Mouse (Mus musculus) adrenal gland, adult 8-10 months (tissue): ENCODE data around the gene Pkn1. TPM values are rescaled to one million over a fixed set of nuclear protein-coding genes. Genes with fewer than 3 reads are reported as not detected.

Experiments
- DNase-seq: peaks from one replicate; pipeline ENCODE4 v3.0.0; 2022
- total RNA-seq, 4 experiments: library from RNA; stranded (reverse); gene quantifications; 2 replicates each; pipeline ENCODE4 v1.2.4; 2022

Pkn1 gene
- total RNA-seq, 4 experiments from 2014 or later, result 108 to 141 (median 123) TPM

DNA sequence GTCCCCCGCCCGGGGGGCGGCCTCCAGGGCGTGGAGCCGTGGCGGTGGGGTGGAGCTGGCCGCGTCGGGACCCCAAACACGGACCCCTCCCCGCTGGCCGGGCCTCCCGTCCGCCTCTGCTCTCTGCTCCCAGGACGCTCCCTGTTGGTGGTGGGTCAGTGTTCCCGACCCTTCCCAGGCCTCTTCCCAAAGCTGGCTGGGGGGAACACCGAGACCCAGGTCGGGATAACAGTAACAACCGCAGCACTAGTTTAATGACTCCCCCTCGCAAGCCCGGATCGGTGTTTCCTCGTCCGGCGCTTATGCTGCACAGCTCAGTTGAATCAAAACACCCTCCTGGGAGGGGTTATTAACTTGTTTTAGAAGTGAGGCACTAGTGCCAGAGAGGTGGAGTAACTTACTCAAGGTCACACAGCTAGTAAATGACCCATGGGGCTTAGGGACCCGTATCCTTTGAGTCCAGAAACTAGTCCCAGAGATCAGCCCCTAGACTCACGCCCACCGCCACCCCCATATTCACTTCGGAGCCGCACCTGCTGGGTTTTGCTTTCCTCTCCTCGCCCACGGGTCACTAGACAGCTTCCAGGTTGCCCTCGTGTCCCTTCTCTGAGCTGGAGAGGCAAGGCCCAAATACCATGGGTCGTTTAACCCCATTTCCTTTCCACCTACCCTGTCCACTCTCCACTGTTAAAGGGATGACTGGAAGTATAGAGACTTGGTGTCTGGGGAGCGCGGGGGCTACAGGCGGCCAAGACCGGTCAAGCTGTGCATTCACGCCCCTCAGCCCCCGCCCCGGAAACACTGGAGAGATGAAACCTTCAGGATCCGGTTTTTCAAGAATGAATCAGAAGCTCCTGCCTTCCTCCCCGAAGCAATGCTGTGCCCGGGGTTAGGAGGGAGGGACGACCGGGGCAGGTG is 46.0 kb downstream of the Pkn1 start:
- no peak for DNase-seq

DNA sequence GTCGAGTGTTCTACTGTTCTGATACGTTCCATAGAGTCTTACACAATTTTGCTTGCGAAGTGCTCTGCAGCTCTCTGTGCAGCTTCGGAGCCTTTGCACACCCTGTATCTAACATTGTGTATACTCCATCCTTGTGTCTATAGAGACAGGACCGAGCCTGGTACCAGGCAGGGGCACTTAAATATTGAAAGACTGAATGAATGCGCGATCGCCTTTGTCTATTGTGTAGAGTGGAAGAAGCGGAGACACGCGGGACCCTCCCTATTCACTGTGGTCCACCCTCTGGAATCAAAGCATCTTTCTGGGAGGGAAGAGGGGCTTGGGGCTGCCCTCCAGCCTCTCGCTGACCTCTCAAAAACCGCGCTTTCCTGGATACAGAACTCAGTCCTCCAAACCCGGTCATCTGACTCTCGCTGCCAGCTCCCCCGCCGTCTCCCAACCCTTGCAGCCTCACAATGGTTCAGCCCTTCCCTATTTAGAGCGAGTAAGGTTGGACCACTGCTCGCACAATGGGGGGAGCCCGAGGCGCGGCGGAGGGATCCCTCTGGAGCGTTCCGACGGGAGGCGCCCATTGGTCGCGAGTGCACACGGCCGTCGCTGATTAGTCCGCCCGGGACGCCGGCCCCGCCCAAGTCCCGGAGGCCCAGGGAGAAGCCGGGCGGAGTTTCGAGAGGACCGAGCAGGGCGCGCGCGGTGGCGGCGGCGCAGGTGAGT is 46.8 kb downstream of the Pkn1 start, which contains the start of gene Gipc1:
Gipc1 (plus strand) TSS at position 648 of the 714 bp plus-strand sequence.
- peak; percentile 96 for DNase-seq

DNA sequence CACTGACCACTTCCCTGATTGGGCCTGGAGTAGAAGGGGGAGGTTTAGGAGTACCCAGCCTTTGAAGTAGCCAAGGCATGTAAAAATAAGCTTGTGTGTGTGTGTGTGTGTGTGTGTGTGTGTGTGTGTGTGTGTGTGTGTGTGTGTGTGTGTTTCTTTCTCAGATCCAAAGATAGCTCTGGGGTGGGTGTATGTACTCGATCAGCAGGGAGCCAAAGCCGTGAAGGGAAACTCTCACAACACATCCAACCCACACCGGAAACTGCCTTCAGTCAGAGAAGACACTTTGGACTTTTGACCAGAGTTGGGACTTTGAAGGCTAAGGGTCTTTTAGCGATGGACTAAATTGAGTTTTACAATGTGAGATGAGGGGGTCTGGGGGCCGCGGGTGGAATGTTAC is 49.3 kb downstream of the Pkn1 start:
- no peak for DNase-seq

DNA sequence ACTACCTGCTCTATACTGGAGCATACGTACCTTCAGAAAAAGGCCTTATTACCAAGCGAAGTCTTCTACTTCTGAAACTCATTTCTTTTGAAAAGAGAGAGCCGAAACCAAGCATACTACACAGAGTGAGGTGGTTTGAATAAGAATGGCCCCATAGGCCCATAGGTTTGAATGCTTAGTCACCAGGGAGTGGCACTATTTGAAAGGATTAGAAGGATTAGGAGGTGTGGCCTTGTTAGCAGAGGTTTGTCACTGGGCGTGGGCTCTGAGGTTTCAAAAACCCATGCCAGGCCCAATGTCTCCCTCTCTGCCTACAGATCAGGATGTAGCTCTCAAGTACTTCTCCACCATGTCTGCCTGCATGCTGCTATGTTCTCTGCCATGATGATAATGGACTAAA is 50.9 kb downstream of the Pkn1 start:
- DNase-seq, result no peak

DNA sequence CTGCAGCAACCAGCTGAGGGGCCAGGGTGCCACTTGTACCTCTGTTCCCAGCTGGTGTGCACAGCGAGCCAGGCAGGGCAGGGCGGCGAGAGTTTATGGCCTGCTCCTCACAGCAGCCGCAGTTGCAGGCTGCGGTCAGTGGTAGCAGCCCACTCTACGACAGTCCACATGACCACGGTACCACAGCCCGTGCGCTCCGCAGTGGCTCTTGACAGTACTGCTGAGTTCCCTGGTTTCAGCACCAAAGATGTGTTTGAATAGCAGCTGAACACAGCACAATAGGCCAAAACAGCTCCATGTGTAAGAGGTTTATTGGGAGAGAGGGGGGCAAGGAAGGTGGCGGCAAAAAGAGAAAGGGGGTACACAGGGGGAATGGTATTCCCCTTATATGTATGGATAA is 51.5 kb downstream of the Pkn1 start:
- no peak for DNase-seq

DNA sequence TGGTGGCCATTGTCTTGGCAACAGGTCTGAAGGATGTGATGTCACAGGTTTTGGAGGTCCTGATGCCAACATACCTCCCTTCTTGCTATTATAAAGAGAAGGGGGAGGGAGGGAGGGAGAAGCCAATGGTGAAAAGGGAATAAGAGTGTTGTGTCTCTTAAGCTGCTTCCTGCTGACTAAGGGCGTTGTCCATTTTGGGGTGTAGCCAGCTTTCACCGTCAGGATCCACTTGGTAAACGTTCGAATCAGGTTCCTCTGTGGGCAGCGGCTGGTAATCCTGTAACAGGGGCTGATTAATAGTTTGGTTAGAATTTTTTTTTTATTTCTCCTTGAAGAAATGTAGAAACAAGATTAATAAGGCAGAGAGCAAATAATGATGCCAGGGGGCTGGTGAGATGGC is 59.3 kb downstream of the Pkn1 start:
- no peak for DNase-seq

DNA sequence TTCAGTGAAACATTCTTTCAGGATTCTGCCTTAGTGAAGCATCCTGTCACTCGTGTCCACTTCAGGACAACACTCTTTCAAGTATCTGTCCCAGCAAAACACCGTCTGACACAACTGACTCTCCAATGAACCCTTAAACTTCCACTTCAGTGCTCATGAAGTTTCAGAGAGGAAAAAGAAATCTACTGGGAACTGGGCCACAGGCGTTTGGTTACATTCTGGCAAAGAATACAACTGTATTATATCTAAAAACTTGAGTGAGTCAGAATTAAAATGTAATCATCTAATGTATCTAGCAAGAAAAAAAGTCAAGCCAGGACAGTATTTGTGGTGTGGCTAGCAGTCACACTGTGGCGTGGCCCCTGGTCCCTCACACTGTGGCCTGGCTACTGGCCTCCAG is 60.1 kb downstream of the Pkn1 start:
- no peak for DNase-seq

DNA sequence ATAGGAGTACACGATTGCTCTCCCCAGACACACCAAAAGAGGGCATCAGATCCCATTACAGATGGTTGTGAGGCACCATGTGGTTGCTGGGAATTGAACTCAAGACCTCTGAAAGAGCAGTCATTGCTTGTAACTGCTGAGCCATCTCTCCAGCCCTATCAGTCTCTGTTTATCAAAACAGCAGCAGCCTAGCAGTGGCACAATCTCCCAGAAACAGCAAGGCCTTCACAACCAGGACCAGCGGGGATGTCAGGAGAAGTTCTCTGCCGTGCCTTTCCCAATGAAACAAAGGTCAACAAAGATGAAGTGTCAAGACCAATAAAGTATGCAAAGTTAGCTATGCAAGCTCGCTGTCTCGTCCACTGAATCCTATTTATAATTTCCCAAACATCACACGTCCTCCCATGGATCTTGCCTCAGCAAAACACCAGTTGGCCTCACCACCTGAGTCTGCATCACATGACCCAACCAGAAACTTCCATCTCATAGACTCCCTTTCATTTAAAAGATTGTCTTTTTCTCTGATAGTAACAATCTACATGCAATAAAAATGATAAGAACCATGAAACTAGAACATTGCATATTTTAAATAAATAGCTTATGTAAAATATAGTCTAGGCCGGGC is 66.8 kb downstream of the Pkn1 start:
- DNase-seq, result no peak

DNA sequence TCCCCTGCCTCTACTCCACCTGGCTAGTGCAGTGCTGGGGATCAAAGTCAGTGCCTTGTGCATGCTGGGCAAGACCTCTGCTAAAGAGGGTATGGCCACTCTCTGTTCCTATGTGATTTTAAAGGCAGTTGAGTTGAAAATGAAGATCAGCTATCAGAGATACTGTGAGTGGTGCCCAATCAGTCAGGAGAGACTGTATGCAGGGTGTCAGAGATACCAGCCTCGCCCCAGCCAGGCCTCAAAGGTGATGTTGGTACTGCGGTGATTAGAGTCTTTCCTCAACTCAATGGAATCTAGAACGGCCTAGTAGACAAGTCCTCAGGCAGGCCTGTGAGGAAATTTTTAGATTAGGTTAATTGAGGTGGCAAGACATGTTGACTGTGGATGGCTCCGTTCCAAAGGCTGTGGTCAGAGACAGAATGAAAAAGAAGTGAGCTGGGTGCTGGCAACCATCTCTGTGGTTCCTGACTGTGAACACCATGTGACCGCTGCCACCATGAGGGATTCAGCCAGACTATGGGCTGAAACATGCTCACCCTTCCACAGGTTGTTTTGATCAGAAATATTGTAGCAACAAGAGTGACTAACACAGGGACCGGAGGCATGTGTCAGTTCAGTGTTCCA is 73.2 kb downstream of the Pkn1 start:
- no peak for DNase-seq

DNA sequence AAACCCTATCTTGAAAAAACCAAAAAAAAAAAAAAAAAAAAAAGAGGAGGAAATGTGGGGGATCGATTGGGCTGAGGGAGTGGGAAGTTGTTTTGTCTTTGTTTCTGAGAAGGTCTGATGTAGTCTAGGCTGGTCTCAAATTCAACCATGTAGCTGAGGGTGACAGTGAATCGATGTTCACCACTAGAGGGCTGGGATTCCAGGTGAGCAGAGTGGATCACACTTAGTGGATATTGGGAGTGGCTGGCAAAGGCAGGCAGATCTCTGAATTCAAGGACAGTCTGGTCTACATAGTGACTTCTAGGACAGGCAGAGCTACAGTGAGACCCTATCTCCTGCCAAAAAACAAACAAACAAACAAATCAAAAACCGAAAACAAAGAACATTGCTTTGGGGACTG is 74.2 kb downstream of the Pkn1 start:
- DNase-seq, result no peak

DNA sequence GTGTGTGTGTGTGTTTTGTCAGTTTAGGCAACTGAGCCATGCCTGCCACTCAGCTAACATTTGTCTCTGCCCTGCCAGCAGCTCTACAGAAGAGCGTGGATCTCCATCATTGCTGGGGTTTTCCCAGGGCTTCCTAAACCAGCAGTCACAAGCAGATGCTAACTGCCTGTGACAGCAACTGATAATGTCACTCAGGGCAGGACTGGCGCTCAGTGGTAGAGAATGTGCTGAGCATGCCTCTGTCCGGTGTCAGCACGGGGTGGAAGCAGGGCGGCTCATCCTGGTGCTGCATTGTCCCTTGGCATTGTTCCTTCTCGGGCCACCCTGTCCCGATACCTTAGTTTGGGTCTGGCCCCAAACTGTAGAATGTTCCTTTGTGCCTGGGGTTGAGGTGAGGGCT is 75.4 kb downstream of the Pkn1 start:
- no peak for DNase-seq

DNA sequence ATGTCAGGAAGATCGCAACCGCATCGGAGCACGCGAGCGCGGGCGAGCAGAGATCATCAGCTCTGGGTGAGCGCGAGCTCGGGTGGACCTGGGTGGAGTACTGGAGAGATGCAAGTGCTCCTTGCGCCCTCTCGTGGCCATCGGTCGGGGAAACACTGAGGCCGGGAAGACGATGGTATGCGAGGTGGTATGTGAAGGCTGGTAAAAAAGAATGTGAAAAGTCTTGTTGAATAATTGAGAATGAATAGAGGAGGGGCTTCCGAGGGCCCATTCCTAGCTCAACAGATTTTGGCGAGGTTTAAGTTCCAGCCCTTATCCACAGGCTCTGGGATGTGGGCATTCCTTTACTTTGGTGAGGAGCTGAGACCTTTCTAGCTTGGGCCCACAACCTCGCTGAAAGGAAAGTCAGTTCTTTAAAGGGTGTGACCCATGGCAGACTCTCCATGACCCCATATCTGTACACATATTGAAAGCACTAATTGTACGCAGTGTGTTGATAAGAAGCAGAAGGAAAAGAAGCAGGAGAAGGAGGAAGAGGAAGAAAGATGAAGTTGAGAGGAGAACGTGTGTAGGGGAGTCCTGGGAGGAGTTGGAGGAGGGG is 76.5 kb downstream of the Pkn1 start:
- peak; percentile 69 for DNase-seq

DNA sequence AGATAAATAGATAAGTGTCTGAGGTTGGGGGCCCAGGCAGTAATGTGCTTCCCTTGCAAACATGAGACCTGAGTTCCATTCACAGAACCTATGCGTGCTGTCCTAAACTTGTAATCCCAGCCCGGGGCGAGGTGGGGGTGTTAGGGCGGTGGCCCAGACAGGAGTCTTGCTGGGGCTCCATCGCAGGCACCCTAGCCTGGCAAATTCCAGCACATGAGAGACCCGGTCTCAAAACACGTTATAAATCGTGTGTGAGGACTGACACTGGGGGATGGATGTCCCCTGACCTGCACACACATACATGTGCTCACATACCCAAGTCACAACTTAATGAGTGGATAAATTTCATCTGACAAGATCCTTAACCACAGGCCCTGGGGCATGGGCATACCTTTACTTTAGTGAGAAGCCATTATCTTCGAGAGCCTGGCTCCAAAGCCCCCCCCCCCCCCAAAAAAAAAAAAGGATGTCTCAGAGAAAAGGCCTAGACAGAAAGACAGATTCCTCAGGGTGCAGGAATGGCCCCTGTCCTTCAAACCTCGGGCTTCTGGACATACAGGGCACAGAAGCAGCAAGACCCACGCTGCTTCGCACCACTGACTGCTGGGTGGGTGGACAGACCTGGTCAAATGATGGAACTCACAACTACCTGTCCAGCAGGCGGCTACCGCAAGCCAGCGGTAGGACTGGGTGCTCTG is 77.1 kb downstream of the Pkn1 start:
- DNase-seq, result no peak

DNA sequence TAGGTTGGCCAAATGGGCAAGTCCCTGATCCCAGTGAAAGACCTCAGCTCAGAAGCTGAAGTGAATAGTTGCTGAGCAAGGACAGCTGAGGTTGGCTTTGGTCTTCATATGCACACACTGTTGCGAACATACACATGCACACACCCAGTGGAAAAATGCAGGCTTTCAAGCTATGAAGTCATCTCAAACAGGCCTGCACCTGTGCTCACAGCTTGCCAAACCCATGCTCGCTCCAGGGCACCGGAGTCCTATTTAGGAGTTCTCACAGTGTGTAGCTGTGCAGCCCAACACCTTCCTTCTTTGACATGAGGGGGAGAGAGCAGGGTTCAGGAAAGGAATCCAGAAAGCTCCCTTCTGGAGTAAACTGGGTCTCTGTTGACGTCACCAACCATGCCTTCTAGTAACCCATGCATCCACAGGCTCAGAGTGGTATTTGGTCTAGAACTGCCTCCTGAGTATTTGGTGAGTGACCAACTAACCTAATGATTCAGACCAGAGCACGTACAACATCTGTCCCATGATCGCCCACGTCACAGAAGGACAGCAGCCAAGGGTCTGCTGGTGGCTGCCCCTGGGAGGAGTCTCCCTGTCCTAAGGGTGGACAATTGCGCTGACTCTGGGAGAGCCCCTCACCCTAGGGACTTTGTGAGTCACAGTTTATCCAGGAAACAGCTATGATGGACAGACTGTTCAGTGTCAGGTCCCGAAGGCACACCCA is 79.3 kb downstream of the Pkn1 start:
- DNase-seq, result no peak

DNA sequence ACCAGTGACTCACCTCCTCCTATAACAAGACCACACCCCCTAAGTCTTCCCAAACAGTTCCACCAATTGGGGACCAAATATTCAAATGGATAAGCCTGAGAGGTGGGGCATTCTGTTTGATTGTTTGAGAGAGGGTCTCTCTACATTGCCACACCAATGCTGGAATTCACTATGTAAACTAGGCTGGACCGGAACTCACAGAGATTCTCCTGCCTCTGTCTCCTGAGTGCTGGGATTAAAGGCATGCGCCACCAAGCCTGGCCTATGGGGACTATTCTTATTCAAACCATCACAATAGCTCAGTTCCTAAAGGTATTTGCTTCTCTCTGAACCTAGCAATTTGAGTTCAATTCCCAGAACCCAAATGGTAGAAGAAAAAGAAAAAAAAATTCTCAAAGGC is 80.4 kb downstream of the Pkn1 start:
- no peak for DNase-seq

DNA sequence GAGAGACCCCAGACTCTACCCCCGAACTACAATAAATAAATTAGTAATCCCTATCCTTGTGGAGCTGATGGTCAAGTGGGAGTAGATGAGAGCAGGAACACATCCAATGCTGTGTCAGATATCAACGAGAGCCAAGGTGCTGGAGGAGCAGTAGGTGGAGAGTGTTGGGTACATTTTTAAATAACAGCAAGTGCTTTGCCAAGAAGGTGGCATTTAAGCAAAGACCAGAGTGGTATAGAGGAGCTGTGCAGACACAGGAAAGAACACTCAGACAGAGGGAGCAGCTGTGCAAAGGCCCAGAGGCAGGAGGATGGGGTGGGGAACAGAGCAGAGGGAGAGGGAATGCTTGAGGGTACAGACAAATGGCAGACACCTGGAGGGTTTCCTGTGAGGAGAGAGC is 81.9 kb downstream of the Pkn1 start:
- no peak for DNase-seq

DNA sequence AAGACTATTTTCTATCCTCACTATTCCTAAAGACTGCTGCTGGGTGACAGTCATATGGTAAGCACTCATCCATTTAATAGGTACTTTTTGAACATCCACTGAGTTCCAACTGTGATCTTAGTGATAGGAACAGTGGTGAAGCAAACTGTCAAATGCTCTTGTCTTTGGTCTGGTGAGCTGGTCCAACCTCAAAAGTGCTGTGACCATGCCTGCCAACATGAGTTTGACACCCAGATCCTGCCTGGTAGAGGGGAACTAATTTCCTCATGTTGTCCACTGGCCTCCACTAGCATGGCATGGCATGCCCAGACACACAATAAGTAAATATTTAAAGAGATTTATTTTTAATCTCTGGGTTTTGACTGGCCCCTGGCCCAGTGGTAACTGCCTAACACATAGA is 82.4 kb downstream of the Pkn1 start:
- DNase-seq, result no peak
